Mouse (Mus musculus): ENCODE data around the gene Zfp800. TPM values are rescaled to one million over a fixed set of nuclear protein-coding genes. Genes with fewer than 3 reads are reported as not detected.

Gene Zfp800
- 10 to 100 TPM; 51.3 to 69.1 TPM for total RNA-seq (2023)

DNA sequence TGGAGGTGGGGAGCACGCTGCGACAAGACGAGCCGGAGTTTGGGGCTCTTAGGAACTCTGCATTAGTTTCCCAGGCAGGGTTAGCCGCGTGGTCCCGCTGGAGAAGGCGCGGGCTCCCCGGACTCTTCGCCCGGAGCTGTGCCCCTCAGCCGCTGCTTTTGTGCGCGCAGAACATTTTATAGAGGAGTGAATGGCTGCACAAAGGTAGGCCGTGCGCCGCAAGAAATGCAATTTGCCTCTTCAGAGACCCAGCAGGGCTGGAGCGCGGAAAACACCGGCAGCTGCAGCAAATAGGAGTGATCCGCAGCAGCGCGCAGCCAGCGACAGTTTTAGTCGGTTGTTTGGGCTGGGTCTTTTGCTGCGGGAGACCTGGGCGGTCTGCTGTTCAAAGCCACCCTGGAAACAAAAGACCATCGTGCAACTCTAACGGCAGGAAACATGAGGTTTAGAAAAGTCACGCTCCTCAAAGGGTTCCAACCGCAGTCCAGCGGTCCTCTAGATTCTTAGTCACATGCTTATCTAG lies at the start of gene Zfp800:
Gene Zfp800 (minus strand): TSS at position 325 of the 523 bp plus-strand sequence.

DNA sequence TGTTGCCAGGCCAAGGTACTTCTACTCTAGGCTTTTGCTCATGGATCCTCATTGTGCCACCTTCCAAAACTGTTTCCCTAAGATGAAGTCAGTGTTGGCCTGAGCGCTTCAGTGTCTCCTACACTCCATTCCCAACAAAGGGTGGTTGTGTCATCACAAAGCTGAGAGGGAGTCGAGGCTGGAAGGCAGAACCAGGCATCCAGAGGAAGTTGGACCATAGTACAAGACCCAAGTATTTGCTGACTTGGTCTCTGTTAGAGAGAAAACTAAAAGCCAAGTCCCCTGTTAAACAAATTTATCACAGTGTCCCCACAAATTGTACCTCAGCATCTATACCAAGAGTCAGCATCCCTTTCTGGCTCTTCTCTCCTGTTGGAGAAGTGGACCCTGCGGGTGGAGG lies 30.5 kb upstream of the Zfp800 start, which contains the start of gene Gcc1:
Gene Gcc1 (minus strand): TSS at position 101 of the 400 bp plus-strand sequence.

DNA sequence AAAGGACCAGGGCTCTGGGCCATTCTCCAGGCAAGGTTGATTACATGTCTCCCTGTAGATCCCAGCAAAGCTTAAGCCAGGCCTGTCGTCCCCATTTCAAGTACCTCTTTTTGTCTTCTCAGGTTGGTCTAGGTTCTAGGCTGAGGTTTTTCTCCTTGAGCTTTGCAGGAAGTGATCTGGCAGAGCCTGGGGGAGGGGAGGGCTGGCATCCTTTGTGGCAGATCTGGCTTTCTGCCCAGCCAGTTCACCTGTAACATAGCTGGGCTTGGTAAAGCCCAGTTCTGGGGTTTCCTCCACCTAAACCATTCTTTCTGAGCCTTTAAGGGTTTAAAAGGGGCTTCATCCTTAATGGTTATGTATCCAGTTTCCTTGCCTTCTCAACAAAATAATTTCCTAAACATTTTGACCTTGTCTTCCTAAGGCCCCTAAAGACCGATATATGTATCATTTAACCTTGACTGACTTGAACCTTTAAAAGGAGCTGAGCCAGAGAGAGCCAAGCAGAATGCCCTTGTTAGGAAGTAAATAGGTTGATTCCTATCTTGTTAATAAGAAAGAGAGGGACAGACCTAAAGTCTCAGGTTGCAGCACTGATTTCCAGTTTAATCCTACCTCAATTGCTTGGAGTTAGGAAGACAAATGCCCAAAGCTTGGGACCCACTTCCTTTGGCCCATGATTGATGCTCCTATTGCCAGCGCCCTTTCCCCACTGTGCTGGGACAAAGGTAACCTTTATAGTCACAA lies 29.5 kb upstream of the Zfp800 start, which contains the start of gene Fscn3:
Gene Fscn3 (plus strand): TSS at position 694 of the 744 bp plus-strand sequence.

DNA sequence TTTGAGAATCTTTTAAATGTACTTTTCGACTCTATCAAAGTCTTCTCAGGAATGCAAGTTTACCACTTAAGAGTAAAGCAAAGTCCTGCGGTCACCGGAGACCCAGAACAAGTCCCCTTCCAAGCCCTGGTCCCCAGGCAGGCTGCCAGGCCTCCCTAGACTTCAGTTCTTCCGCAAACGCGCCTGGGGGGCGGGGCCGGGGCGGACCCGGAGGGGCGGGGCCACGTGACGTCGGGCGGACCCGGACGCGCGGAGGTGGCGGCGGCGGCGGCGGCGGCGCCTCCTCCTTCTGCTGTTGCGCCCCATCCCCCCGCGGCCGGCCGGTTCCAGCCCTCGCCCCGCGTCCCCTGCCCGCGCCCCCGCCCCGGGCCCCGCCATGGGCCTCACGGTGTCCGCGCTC lies 25.5 kb upstream of the Zfp800 start, which contains the start of gene Arf5:
Gene Arf5 (plus strand): TSS at position 248 of the 400 bp plus-strand sequence.

Other genes with a start within 250 kb of the Zfp800 start
- 100 to 1,000 TPM in 1 of 2 experiments, 10 to 100 TPM in 1; 99.3 to 118 TPM for gene Arf5, start 25.6 kb upstream of the Zfp800 start, total RNA-seq (2023)
- gene Fscn3, start 29.8 kb upstream of the Zfp800 start, total RNA-seq (2023), result 1 to 10 TPM in 1 of 2 experiments, under 1 TPM in 1; 0.30 to 1.2 TPM
- gene Gcc1, start 30.4 kb upstream of the Zfp800 start, total RNA-seq (2023), result 10 to 100 TPM; 21.0 to 24.4 TPM
- gene Pax4, start 51.3 kb upstream of the Zfp800 start, total RNA-seq (2023), result not detected
- gene Snd1, start 77.1 kb upstream of the Zfp800 start, total RNA-seq (2023), result 10 to 100 TPM; 96.7 to 97.0 TPM

Data from B cell, adult 67 days (primary cell).